Mouse (Mus musculus) thymus, postnatal 14 days (tissue): Measurements from ENCODE around the gene Gm6793.

Experiments
- DNase-seq: peaks from one replicate; pipeline ENCODE4 v3.0.0; 2021

Gm6793 gene

DNA sequence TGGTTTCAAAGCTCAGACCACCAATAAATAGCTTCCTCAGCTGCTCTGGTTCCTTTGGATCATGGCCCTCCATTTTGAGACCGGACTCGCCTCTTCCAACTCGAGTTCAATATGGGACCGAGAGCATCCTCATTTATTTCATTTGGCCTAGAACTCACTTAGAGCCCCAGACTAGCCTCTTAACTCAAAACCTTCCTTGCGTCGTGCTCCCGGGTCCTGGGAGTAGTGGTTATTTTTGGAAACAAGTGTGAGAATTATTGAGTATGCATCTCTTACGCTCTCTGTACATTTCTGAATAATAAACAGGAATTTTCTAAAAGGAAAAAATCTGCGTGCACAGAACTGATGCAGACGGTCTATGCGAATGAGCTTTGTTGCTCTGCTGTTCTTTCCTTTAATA is at the start of gene Gm6793:
Gene Gm6793 (minus strand): TSS at position 101 of the 400 bp plus-strand sequence.
- no peak for DNase-seq

DNA sequence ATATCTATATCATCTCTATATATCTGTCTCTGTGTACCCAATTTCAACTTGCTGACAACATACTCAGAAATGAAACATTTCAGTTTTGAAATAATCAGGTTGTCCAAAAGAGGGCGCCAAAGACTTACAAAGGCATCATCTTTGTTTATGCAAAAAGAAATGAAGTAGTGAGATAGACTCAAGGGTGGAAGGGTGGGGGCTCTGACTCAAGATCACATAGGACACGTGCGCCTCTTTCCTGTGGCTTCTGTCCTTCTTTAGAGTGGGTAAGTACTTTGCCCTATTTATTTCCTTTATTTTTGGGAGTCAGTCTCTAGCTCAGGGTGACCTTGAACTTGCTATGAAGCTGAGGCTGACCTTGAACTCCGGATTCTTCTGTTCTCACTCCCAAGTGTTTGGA is 46.5 kb upstream of the Gm6793 start:
- DNase-seq = peak; percentile 40

DNA sequence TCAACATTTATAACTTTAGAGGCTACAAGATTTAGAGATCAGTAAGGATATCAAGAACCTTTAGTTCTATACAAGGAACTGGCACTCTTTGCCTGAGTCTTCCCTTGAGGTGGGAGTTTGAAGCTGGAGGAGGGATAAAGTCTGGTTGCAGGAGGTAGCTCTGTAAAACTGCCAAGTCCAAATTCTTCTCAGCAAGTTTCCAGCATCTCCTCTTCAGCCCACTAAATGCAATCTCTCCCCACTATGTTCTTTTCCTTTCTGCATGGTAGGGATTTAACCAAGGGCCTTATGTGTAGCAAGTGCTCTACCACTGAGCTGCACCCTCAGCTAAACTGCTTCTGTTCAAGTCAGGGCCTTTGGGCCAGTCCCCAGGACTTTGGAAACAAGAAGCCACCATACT is 39.6 kb upstream of the Gm6793 start:
- no peak for DNase-seq

DNA sequence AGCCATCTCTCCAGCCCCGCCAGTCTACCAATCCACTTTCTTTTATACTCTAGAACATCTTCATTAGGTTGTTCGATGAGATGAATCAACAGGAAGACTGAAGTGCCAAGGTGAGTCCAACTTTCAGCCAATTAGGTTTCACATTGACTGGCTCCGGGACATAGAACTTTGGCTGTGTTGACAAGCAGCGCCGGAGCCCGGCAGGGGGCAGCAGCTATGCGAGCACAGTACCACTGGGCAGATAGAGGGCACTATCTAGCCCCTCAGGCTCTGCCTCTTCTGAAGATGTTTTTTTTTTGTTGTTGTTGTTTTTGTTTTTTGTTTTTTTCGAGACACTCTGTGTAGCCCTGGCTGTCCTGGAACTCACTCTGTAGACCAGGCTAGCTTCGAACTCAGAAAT is 36.7 kb upstream of the Gm6793 start:
- no peak for DNase-seq

- DNase-seq = no peak
Observed at GRCm38 (mm10) chr8:112049984-112050383, 35.1 kb upstream of the Gm6793 start.

- no peak for DNase-seq
Observed at GRCm38 (mm10) chr8:112048293-112048692, 33.5 kb upstream of the Gm6793 start.

GRCm38 (mm10) chr8:112045896-112046295 is 31.1 kb upstream of the Gm6793 start:
- DNase-seq = peak; percentile 72

- DNase-seq = peak; percentile 22
Observed at GRCm38 (mm10) chr8:112045182-112045581, 30.3 kb upstream of the Gm6793 start.

DNA sequence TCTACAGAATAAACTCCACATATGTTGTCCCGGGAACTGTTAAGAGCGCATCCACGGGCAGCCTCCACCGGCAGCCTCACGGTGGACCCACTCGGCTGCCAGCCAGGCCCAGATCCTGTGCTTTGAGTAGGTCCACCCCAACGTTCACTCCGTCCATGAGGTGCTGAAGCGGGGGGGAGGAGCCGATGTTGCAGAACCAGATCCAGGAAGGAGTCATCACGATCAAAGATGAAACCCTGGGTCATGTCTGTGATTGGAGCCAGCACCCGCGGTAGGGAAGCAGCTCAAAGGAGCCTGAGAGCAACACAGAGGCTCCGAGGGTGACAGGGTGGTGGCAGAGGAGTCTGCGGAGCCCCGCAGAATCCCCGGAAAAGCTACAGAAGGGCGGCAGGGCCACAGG is 22.7 kb upstream of the Gm6793 start:
- DNase-seq = no peak

GRCm38 (mm10) chr8:112034603-112035002 is 19.8 kb upstream of the Gm6793 start:
- DNase-seq = peak; percentile 33

GRCm38 (mm10) chr8:112033071-112033470 is 18.2 kb upstream of the Gm6793 start:
- no peak for DNase-seq

DNA sequence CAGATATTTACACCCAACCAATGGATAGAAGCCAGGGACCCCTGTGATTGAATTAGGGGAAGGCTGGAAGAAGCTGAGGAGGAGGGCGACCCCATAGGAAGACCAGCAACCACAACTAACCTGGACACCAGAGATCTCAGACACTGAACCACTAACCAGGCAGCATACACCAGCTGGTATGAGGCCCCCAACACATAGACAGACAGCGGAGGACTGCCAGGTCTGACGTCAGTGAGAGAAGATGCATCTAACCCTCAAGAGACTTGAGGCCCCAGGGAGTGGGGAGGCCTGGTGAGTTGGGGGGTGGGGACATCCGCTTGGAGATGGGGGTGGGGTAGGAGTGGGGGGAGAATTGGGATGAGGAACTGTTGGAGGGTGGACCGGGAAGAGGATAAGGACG is 15.8 kb upstream of the Gm6793 start:
- DNase-seq = no peak

- no peak for DNase-seq
Observed at GRCm38 (mm10) chr8:112029455-112029854, 14.6 kb upstream of the Gm6793 start.

DNA sequence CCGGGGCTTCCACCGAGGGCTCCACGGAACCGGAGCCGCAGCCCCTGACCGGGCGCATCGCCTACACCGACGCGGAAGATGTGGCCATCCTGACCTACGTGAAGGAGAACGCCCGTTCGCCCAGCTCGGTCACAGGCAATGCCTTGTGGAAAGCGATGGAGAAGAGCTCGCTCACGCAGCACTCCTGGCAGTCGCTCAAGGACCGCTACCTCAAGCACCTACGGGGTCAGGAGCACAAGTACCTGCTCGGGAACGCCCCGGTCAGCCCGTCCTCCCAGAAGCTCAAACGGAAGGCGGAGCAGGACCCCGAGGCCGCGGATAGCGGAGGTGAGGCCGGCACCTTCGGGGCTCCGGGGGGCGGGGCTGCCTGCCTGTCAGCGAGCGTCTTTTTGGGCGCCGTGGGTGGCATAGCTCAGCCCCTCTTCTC is 3.0 kb downstream of the Gm6793 start:
- DNase-seq = peak; percentile 71

DNA sequence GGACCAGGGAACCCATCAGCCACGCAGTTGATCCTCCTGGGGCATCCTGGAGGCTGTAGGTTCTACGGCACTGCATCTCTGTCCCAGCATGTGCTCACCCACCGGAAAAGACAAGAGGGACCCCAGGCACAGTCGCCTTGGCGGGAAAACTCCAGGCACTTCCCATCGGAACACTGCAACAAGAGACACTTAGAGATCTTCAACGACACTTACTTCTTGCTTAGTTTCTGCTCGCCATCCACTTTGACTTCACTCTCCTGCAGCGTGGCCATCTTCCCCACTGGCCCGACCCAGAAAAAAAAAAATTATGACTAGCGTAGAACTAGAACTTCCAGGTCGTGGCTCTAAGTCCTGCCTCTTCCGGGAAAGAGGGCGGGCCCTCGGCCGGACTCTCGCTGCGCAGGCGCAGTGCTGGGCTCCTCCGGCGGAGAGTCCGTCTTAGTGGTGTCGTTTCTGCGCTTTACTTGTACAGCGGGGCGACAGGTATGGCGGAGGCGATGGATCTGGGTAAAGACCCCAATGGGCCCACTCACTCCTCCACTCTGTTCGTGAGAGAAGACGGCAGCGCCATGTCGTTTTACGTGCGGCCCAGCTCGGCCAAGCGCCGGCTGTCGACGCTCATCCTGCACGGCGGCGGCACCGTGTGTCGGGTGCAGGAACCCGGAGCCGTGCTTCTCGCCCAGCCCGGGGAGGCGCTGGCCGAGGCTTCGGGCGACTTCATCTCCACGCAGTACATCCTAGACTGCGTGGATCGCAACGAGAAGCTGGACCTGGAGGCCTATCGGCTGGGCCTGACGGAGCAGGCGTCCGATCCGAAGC is 3.6 kb downstream of the Gm6793 start, which contains the start of the genes Kars and Terf2ip:
Gene Kars (minus strand): TSS at position 327 of the 819 bp plus-strand sequence.
Gene Terf2ip (plus strand): TSS at position 402 of the 819 bp plus-strand sequence.
- DNase-seq = peak; percentile 92

GRCm38 (mm10) chr8:112009558-112009957 is 5.3 kb downstream of the Gm6793 start:
- no peak for DNase-seq

DNA sequence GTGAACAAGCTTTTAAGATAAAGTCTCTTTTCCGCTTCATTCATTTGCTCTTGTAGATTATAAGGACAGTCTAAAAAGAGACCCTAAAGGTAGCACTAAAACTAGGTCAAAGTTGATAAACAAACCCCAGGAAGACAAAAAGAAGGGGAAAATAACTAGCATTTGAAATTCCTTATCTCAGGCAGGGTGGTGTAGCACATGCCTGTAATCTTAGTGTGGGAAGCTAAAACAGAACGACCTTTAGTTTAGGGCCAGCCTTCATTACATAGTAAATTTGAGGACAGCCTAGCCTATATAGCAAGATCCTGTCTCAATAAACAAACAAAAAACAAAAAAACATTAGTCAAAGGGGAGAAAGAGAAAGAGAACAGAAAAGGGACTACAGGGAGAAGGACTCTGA is 7.2 kb downstream of the Gm6793 start:
- no peak for DNase-seq

- DNase-seq = no peak
Observed at GRCm38 (mm10) chr8:112005601-112006000, 9.2 kb downstream of the Gm6793 start.

- DNase-seq = no peak
Observed at GRCm38 (mm10) chr8:112004754-112005153, 10.1 kb downstream of the Gm6793 start.

DNA sequence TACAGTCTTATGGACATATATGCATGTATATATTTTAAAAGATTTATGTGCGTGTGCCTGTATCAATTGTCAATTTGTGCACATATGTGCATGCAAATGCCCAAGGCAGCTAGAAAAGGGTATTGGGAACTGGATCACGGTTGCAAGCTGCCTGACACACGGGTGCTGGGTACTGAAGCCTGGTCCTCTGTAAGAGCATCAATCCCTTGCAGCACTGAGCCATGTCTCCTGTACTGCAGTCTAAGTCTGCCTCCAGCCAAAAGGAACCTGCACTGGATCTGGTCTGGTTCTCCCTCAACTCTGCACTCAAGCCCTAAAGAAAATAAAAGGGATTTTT is 22.2 kb downstream of the Gm6793 start:
- no peak for DNase-seq

DNA sequence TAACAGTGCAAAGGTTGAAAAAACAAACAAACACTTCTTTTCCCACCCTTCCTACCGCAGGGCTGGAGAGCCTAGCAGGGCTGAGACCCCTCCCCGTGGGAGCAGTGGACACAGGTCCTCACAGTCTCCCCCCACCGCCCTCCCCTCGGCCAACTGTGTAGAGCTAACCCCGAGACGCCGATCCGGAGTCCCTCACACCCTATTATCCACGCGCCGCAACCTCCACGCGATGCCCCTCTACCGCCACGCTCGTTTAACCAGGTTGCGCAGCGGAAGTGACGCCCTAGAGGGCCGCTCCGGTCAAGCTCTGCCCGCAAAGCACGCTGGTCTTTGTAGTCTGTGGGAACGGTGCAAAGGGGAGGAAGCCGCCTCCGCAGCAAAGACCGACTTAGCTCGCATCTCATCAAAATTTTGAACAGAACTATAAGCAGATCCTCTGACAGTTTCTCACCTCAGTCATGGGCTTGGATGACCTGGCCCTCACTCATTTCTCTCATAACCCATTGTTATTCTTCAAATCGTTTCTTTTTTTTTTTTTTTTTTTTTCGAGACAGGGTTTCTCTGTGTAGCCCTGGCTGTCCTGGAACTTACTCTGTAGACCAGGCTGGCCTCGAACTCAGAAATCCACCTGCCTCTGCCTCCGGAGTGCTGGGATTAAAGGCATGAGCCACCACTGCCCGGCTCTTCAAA is 22.7 kb downstream of the Gm6793 start, which contains the start of gene Adat1:
Gene Adat1 (minus strand): TSS at position 290 of the 690 bp plus-strand sequence.
- DNase-seq = peak; percentile 89

DNA sequence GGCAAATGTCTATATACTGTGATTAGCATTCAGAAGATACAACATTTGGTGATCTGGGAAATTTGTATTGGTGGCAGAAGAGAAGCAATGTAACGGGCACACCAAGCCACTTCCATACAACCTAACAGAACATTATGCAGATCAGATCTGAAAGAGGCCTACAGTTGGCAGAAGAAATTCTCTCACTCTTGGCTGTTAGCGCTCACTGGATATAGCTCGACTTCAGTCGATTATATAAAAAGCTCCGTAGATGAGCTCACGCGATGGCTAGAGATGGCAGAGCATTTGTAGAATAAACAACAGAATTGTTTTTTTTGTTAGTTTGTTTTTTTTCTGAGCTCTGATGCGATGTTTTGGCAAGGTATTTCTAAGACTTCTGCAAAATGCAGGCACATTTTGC is 23.6 kb downstream of the Gm6793 start:
- no peak for DNase-seq

- peak; percentile 82 for DNase-seq
Observed at GRCm38 (mm10) chr8:111989911-111990310, 24.9 kb downstream of the Gm6793 start.

DNA sequence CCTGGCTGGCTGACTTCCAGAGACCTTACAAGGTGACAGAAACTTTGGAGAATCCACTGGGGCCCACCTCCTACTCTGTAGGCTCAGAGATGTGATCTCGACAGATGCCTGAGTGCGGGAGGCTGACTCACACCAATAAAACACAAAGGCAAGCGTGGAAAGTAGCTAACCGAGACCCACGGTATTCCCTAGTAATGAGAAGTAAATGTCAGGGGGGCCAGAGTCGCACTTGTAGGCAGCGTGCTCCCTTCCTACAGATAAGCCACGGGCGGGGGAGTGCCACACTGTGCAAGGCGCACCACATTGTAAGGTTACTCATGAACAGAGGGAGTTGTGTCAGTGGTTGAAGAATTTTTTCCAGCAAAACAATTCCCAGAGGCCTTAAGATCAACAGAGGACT is 30.3 kb downstream of the Gm6793 start:
- DNase-seq = no peak
